Mouse (Mus musculus): ENCODE measurements around the gene Chrna9.

GRCm38 (mm10) chr5:65950236-65950635 is 15.5 kb downstream of the Chrna9 start:
- no peak for TF ChIP-seq CTCF (IDR thresholded peaks at IDR 0.05; ENCODE audit: low read depth, low read length)
- TF ChIP-seq POLR2A (IDR thresholded peaks at IDR 0.05; ENCODE audit: borderline replicate concordance, low read depth, low read length), result no peak

All from bone marrow macrophage, adult 2 months (primary cell).